Mouse (Mus musculus) neural tube, embryonic 11.5 days (tissue): Measurements from ENCODE around the gene Lbx2. TPM values are rescaled to one million over a fixed set of nuclear protein-coding genes. Genes with fewer than 3 reads are reported as not detected.

ENCODE experiments used
- ATAC-seq: fragments of 200-750 bp; cut with Nextera tagmentation; 2 replicates; pipeline ENCODE4 v1.8.0; 2017; ENCODE audit warnings: moderate number of reproducible peaks, mild to moderate bottlenecking, moderate TSS enrichment, moderate library complexity; ENCODE audit not compliant: insufficient read depth, low FRiP score, low TSS enrichment
- DNase-seq: peaks from one replicate; pipeline ENCODE4 v3.0.0-alpha.2; 2015; ENCODE audit warnings: low spot score
- H3K27ac ChIP-seq: fragments of 300-500 bp; sonication (generic); 2 replicates; pipeline ENCODE4 v1.5.1; 2014; ENCODE audit warnings: low read depth, mild to moderate bottlenecking, low read length
- H3K27me3 ChIP-seq: fragments of 300-500 bp; sonication (generic); 2 replicates; pipeline ENCODE4 v1.6.1; 2014; ENCODE audit warnings: mild to moderate bottlenecking, low read length, mixed read lengths; ENCODE audit not compliant: control insufficient read depth, insufficient read depth
- H3K36me3 ChIP-seq: fragments of 300-500 bp; sonication (generic); 2 replicates; pipeline ENCODE4 v1.6.1; 2014; ENCODE audit warnings: mild to moderate bottlenecking, low read length, moderate library complexity, mixed read lengths; ENCODE audit not compliant: control insufficient read depth, insufficient read depth
- H3K4me1 ChIP-seq: fragments of 300-500 bp; sonication (generic); 2 replicates; pipeline ENCODE4 v1.6.1; 2014; ENCODE audit warnings: low read length, mixed read lengths; ENCODE audit not compliant: control insufficient read depth, insufficient read depth
- H3K4me2 ChIP-seq: fragments of 300-500 bp; sonication (generic); 2 replicates; pipeline ENCODE4 v1.6.1; 2014; ENCODE audit warnings: low read depth, mild to moderate bottlenecking, moderate library complexity
- H3K4me3 ChIP-seq: fragments of 300-500 bp; sonication (generic); 2 replicates; pipeline ENCODE4 v1.5.1; 2014; ENCODE audit warnings: low read depth, low read length
- H3K9ac ChIP-seq: fragments of 300-500 bp; sonication (generic); 2 replicates; pipeline ENCODE4 v1.6.1; 2014; ENCODE audit warnings: mild to moderate bottlenecking, low read length
- H3K9me3 ChIP-seq: fragments of 300-500 bp; sonication (generic); 2 replicates; pipeline ENCODE4 v1.6.1; 2016; ENCODE audit warnings: low read length; ENCODE audit not compliant: control insufficient read depth
- WGBS: fragments of 180-500 bp; shearing (Covaris S2); extraction: QIAGEN DNeasy Blood & Tissue Kit; methylation state at CpG from one replicate; pipeline ENCODE4 v1.1.7; 2014; 5-methylcytosine and 5-hydroxymethylcytosine counted together
- polyA plus RNA-seq: library from polyadenylated mRNA; unstranded; fragments of >200 nt; fragmentation: Nextera tagmentation; extraction: Ambion mirVana; gene quantifications from 2 replicates; pipeline ENCODE4 v1.2.1, GENCODE M21; 2014

The Lbx2 gene
- polyA plus RNA-seq, 1 experiment from 2014 or later, result 2.7 TPM

DNA sequence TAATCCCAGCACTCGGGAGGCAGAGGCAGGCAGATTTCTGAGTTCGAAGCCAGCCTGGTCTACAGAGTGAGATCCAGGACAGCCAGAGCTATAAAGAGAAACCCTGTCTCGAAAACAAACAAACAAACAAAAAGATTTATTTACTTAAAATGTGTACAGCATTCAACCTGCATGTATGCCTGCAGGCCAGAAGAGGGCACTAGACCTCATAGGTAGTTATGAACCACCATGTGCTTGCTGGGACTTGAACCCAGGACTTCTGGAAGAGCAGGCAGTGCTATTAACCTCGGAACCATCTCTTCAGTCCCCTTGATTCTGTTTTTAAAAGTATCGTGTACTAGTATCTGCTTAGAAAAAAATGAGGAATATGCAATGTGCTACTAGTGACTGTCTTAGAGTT lies 41.3 kb downstream of the Lbx2 start:
- Histone ChIP-seq H3K9ac (no peak overlapping the region), H3K4me1 (peaks cover 15% of the 10 kb centered on the region), H3K9me3 (no peaks in the 10 kb centered on the region), H3K27ac (no peak overlapping the region), H3K36me3 (no peaks in the 10 kb centered on the region), H3K4me2 (no peak overlapping the region), H3K27me3 (no peaks in the 10 kb centered on the region), H3K4me3 (no peak overlapping the region)
- 92% methylated on average over 5 of the region's 5 CpGs for WGBS
- ATAC-seq (no peak), DNase-seq (no peak)

DNA sequence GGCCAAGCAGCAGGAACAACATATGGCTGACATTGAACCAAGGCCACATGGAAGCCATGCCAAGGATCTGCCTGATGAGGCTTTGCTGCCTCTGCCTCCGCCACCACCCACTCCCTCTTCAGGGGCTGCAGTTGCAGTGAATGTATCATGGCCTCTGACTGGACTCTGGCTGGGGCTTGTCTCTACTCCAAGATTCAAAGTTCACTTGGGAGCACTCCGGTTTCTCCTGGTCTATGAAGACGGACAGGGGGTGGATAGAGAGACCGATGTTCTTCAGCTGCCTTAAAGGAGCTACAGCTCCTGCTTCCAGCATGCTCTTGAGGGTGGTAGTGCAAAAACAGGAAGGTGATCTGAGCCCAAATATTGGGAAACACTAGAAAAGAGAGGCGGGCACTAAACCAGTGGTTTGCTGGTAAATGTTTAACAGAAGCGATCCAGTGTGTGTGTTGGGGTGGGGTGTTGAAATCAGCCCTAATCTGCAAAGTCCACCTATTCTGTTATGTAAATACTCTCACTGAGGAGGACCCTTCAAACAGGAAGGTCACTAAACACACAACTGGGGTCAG lies 45.4 kb downstream of the Lbx2 start:
- no peak overlapping the region for H3K4me2 ChIP-seq
- H3K27ac ChIP-seq, result no peak overlapping the region
- H3K36me3 ChIP-seq, result no peaks in the 10 kb centered on the region
- H3K27me3 ChIP-seq, result no peaks in the 10 kb centered on the region
- H3K4me1 ChIP-seq, result peaks cover 5% of the 10 kb centered on the region
- WGBS, result 83% methylated on average over 6 of the region's 6 CpGs
- DNase-seq (no peak), ATAC-seq (no peak)
- H3K9me3 ChIP-seq, result no peaks in the 10 kb centered on the region
- H3K4me3 ChIP-seq, result no peak overlapping the region
- H3K9ac ChIP-seq, result no peak overlapping the region

DNA sequence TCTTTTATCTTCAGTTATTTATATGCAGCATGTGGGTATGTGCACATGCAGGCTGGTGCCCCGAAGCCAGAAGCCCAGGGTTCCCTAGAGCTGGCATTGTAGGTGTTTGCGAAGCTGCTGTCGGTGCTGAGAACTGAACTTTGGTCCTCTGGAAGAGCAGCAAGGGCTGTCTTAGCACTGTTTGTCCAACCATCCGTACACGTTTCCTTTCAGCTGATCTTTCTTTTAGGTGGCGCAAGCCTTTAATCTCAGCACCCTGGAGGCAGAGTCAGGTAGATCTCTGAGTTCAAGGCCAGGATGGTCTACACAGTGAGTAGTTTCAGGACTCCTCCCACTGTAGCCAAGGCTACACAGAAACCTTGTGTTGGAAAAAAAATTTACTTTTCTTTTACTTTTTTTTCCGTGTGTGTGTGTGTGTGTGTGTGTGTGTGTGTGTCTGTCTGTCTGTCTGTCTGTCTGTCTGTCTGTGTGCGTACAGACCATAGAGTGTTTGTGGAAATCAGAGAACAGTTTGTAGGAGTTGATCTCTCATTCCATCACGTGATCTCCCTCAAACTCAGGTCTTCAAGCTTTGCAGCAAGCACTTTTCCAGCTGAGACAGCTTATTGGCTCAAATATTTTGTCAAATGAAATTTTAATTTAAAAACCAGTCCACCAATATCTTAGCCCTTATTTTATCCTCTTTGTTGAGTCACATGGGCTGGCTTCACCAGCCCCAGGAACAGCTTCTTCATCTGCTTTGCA lies 46.2 kb downstream of the Lbx2 start:
- H3K27me3 ChIP-seq, result no peaks in the 10 kb centered on the region
- DNase-seq (no peak), ATAC-seq (no peak)
- H3K4me1 ChIP-seq, result peaks cover 5% of the 10 kb centered on the region
- H3K27ac ChIP-seq, result no peak overlapping the region
- no peaks in the 10 kb centered on the region for H3K9me3 ChIP-seq
- H3K4me3 ChIP-seq, result no peak overlapping the region
- no peaks in the 10 kb centered on the region for H3K36me3 ChIP-seq
- no peak overlapping the region for H3K9ac ChIP-seq
- WGBS, result 84% methylated on average over 9 of the region's 9 CpGs
- H3K4me2 ChIP-seq, result no peak overlapping the region

DNA sequence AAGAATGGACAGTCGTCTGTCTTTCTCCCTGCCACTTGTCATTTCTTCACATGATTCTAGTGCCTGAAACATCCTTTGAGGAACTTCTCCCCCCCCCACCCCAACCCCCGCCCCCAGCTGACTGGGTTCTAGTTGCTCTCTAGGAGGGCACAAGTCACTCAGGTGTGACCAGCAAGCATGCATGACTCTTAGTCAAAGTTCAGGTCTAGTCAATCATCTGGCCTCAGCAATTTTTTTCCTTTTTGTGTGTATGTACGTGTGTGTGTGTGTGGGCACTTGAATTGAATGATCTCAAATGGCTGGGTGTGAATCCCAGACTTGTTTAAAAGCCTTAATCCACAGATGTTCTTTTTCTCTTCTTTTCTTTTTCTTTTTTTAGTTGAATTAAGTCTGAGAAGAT lies 48.1 kb downstream of the Lbx2 start:
- no peak overlapping the region for H3K4me2 ChIP-seq
- H3K27me3 ChIP-seq, result no peaks in the 10 kb centered on the region
- no peak overlapping the region for H3K27ac ChIP-seq
- ATAC-seq, result no peak
- no peak overlapping the region for H3K9ac ChIP-seq
- no peak for DNase-seq
- no peak overlapping the region for H3K4me3 ChIP-seq
- H3K9me3 ChIP-seq, result no peaks in the 10 kb centered on the region
- H3K4me1 ChIP-seq, result peaks cover 19% of the 10 kb centered on the region
- WGBS, result 87% methylated on average over 3 of the region's 3 CpGs
- H3K36me3 ChIP-seq, result no peaks in the 10 kb centered on the region

DNA sequence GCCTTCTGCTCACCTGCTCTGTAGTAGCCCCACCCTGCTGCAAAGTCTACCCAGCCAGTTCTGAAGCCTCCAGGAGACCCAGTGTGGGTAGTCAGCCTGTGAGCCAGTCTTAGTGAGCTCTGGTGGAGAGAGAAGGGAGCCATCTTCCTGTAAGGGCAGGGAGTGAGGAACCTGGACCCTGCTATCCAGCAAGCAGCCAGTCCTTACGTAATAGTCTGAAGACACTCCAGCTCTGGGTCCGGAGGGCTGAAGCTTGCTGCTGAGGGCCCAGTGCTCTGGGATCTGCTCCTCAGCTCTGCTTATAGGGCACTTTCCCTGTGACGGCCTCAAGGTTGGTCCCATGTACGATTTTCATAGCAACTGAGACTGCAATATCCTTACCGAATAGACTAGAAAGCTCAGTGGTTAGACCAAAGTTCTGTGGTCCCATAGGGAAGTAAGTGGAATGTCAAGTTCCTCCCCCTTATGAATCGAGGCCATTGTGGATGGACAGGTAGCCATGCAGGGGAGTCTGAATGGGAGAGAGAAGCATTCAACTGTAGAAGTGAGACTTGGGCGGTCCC lies 48.9 kb downstream of the Lbx2 start, which contains the start of gene Rtkn:
TSS of gene Rtkn (plus strand) at position 513 of the 563 bp plus-strand sequence.
- ATAC-seq (no peak), DNase-seq (no peak)
- Histone ChIP-seq H3K27ac (no peak within 1 kb of the TSS), H3K27me3 (no peaks in the 10 kb centered on the region), H3K4me3 (peak within 1 kb of the TSS; percentile 58), H3K36me3 (no peaks in the 10 kb centered on the region), H3K9ac (peak within 1 kb of the TSS; percentile 98), H3K4me2 (peak within 1 kb of the TSS; percentile 91), H3K4me1 (peaks cover 21% of the 10 kb centered on the region), H3K9me3 (no peaks in the 10 kb centered on the region)
- 57% methylated on average over 7 of the region's 7 CpGs for WGBS

DNA sequence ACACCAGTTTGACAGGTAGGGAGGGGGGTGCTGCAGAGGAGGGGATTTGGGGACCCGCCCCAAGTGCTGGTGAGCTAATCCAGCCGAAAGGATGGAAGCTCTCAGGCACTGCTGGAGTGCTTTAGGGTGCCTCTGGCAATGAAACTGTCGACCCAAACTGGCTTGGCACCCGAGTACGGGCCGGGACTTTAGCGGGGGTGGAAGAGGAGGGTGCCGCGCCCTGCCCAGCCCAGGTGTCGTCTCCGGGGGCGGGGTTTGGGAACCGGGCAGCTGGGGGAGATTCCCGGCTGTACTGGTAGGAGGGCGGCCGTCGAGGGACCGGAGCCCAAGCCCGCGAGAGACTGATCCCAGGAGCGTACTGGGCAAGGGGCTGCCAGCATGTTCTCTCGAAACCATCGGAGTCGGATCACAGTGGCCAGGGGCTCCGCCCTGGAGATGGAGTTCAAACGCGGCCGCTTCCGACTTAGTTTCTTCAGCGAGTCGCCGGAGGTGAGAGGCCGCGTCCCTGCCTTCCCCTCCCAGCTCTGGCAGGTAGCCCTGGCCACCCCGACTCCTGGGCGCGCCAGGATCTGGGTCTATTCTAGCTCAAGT lies 49.5 kb downstream of the Lbx2 start:
- Histone ChIP-seq H3K4me2 (peak overlapping the region; percentile 91), H3K27ac (no peak overlapping the region), H3K9ac (peak overlapping the region; percentile 98), H3K36me3 (no peaks in the 10 kb centered on the region), H3K27me3 (no peaks in the 10 kb centered on the region), H3K4me3 (peak overlapping the region; percentile 58), H3K4me1 (peaks cover 21% of the 10 kb centered on the region), H3K9me3 (no peaks in the 10 kb centered on the region)
- DNase-seq, result peak; percentile 19
- WGBS, result 5% methylated on average over 37 of the region's 37 CpGs
- no peak for ATAC-seq

DNA sequence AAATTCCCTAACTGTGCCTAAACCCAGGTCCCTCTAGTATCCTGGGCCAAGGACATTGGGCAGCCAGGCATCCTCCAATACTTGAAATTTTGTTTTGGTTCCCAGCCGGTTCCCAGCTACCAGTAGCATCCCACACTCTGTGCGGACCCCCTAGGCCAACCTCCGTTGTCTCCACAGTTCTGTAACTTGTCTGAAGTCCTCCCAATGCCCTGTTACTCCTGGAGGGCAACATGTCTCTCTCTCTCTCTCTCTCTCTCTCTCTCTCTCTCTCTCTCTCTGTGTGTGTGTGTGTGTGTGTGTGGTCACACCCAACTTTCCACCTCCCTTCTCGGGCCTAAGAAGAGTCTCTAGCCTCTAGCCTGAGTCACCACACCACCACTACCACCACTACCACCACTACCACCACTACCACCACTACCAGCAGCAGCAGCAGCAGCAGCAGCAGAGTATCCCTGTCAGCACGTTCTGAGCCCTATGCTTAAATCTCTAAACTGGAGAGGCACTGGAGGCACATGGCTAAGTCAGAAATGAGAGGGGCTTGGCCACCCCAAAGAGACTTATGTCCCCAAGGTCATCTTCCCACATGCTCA lies 50.2 kb downstream of the Lbx2 start:
- Histone ChIP-seq H3K36me3 (no peaks in the 10 kb centered on the region), H3K4me2 (peak overlapping the region; percentile 91), H3K4me3 (peak overlapping the region; percentile 58), H3K4me1 (peaks cover 22% of the 10 kb centered on the region), H3K27ac (peak overlapping the region; percentile 99), H3K9ac (peak overlapping the region; percentile 98), H3K27me3 (no peaks in the 10 kb centered on the region), H3K9me3 (no peaks in the 10 kb centered on the region)
- WGBS, result 13% methylated on average over 5 of the region's 5 CpGs
- no peak for DNase-seq
- ATAC-seq, result no peak

DNA sequence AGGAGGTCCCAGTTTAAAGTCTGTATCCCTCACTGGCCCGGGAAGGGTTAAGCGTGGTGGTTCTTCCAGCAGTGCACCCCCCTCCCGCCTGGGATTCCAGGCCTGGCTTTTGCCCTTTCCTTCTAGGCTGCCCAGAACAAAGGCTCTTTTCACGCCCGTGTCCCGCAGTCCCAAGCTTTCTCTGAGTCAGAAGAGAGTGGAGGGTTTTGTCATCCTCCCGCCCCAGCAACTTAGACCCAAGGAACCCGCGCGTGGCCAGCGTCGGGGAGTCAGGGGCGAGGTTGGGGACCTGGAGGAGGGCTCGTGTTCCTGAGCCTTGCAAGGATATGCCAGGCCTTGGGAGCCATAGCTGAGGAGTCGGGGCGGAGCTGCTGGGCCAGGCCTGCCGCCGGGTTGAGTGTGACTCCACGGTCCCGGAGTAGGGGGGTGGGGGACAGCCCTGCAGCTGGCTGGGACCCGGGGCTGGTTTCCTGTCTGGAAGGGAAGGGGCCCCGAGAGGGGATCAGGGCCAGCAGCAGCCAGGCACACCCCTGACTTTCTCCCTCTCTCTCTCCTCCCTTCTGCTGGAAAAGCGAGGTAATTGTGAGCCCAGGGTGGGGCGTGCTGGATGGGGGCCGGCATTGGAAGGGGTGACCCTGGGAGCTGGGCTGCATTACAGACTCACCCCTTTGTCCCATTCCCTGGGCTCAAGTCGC lies 50.9 kb downstream of the Lbx2 start:
- ATAC-seq (peak; percentile 79), DNase-seq (peak; percentile 87)
- Histone ChIP-seq H3K4me3 (peak overlapping the region; percentile 58), H3K4me1 (peaks cover 27% of the 10 kb centered on the region), H3K9me3 (no peaks in the 10 kb centered on the region), H3K36me3 (no peaks in the 10 kb centered on the region), H3K27ac (peak overlapping the region; percentile 99), H3K9ac (peak overlapping the region; percentile 98), H3K4me2 (peak overlapping the region; percentile 91), H3K27me3 (no peaks in the 10 kb centered on the region)
- 1% methylated on average over 23 of the region's 26 CpGs for WGBS
